Mouse (Mus musculus) liver, embryonic 13.5 days (tissue): Measurements from ENCODE around the gene Gm4881. TPM values are rescaled to one million over a fixed set of nuclear protein-coding genes. Genes with fewer than 3 reads are reported as not detected.
A peak's percentile ranks its signal among the peaks of the same experiment; 100 is the strongest.

Experiments
- ATAC-seq: fragments of 200-750 bp; cut with Nextera tagmentation; 2 replicates; pipeline ENCODE4 v1.8.0; 2017; ENCODE audit warnings: low read depth, mild to moderate bottlenecking, moderate number of reproducible peaks, moderate library complexity
- DNase-seq: peaks from one replicate; pipeline ENCODE4 v3.0.0; 2022
- H3K27ac ChIP-seq: fragments of 300-500 bp; sonication (generic); 2 replicates; pipeline ENCODE4 v1.5.1; 2015; ENCODE audit warnings: moderate library complexity, mild to moderate bottlenecking, inconsistent platforms
- H3K27me3 ChIP-seq: fragments of 300-500 bp; sonication (generic); 2 replicates; pipeline ENCODE4 v1.6.1; 2015; ENCODE audit warnings: mild to moderate bottlenecking, inconsistent platforms
- H3K36me3 ChIP-seq: fragments of 300-500 bp; sonication (generic); 2 replicates; pipeline ENCODE4 v1.6.1; 2015; ENCODE audit warnings: mild to moderate bottlenecking, inconsistent platforms
- H3K4me1 ChIP-seq: fragments of 300-500 bp; sonication (generic); replicated peaks from 2 replicates; pipeline ENCODE4 v1.6.1; 2015; ENCODE audit warnings: inconsistent platforms
- H3K4me2 ChIP-seq: fragments of 300-500 bp; sonication (generic); 2 replicates; pipeline ENCODE4 v1.6.1; 2015; ENCODE audit warnings: inconsistent platforms, mild to moderate bottlenecking, moderate library complexity
- H3K4me3 ChIP-seq: fragments of 300-500 bp; sonication (generic); replicated peaks from 2 replicates; pipeline ENCODE4 v1.5.1; 2015; ENCODE audit warnings: mild to moderate bottlenecking, inconsistent platforms
- H3K9ac ChIP-seq: fragments of 300-500 bp; sonication (generic); 2 replicates; pipeline ENCODE4 v1.6.1; 2015; ENCODE audit warnings: mild to moderate bottlenecking, inconsistent platforms
- H3K9me3 ChIP-seq: fragments of 300-500 bp; sonication (generic); replicated peaks from 2 replicates; pipeline ENCODE4 v1.6.1; 2016; ENCODE audit warnings: inconsistent platforms
- WGBS: fragments of 180-500 bp; shearing (Covaris S2); methylation state at CpG from one replicate; pipeline ENCODE4 v1.1.7; 2015; ENCODE audit not compliant: insufficient replicate concordance; 5-methylcytosine and 5-hydroxymethylcytosine counted together
- polyA plus RNA-seq: library from polyadenylated mRNA; unstranded; fragments of >200 nt; fragmentation: Nextera tagmentation; extraction: Ambion mirVana; gene quantifications from 2 replicates; pipeline ENCODE4 v1.2.1, GENCODE M21; 2015

Gm4881 gene
- polyA plus RNA-seq, 1 experiment from 2014 or later = not detected

DNA sequence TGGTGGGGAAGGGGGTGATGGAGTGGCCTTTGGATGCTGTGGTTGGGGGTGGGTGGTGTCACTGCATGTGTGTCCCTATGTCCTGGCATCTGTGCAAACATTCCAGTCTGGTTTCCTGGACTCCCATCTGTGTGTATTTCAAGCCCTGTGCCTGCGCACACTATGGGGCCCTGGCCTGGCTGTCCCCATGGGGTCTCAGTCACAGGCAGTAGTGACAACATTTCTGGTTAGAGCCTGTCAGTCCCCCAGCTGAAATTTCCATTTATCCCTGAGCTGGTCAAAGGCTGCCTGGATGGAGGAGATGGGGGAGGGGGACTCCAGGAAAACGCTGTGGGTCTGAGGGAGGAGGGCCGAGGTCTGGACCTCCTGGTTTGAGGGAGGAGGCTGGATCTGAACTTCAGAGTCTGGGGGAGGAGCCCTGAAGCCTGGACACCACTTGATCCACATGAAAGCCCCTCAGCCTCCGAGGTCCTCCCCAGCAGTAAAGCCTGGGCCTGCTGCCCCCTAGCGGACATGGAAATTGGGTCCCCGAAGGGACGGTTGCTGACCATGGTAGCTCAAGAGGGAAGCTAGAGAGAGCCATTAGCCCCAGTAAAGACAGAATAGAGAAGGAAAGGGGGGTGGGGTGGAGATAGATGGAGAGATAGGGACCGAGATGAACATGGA is 5.8 kb upstream of the Gm4881 start:
- no peaks in the 10 kb centered on the region for H3K4me1 ChIP-seq
- no peak overlapping the region for H3K4me2 ChIP-seq
- no peaks in the 10 kb centered on the region for H3K9me3 ChIP-seq
- 0 out of 2 replicates have a peak, but pooled peaks have one; percentile 23 for ATAC-seq
- WGBS = 3% methylated on average over 8 of the region's 8 CpGs
- H3K36me3 ChIP-seq = no peaks in the 10 kb centered on the region
- DNase-seq = peak; percentile 39
- H3K4me3 ChIP-seq = no peak overlapping the region
- H3K27me3 ChIP-seq = peaks cover 100% of the 10 kb centered on the region
- H3K9ac ChIP-seq = no peak overlapping the region
- H3K27ac ChIP-seq = no peak overlapping the region

GRCm38 (mm10) chr7:24948774-24949173 is 4.5 kb upstream of the Gm4881 start:
- DNase-seq (no peak), ATAC-seq (no peak)
- H3K9me3 ChIP-seq = no peaks in the 10 kb centered on the region
- H3K36me3 ChIP-seq = no peaks in the 10 kb centered on the region
- no peak overlapping the region for H3K27ac ChIP-seq
- no peak overlapping the region for H3K4me3 ChIP-seq
- H3K9ac ChIP-seq = no peak overlapping the region
- H3K4me2 ChIP-seq = no peak overlapping the region
- peaks cover 7% of the 10 kb centered on the region; the same call in 1 of the 2 replicates for H3K4me1 ChIP-seq
- 6% methylated on average over 29 of the region's 29 CpGs for WGBS
- peaks cover 100% of the 10 kb centered on the region for H3K27me3 ChIP-seq

- H3K4me3 ChIP-seq = no peak overlapping the region
- H3K36me3 ChIP-seq = no peaks in the 10 kb centered on the region
- H3K27me3 ChIP-seq = peaks cover 100% of the 10 kb centered on the region
- no peak overlapping the region for H3K4me2 ChIP-seq
- no peak overlapping the region for H3K27ac ChIP-seq
- WGBS = 3% methylated on average over 7 of the region's 7 CpGs
- no peaks in the 10 kb centered on the region for H3K9me3 ChIP-seq
- ATAC-seq (no peak), DNase-seq (no peak)
- H3K4me1 ChIP-seq = peaks cover 7% of the 10 kb centered on the region; the same call in 1 of the 2 replicates
- H3K9ac ChIP-seq = no peak overlapping the region
Observed at GRCm38 (mm10) chr7:24947316-24948048, 3.2 kb upstream of the Gm4881 start.

DNA sequence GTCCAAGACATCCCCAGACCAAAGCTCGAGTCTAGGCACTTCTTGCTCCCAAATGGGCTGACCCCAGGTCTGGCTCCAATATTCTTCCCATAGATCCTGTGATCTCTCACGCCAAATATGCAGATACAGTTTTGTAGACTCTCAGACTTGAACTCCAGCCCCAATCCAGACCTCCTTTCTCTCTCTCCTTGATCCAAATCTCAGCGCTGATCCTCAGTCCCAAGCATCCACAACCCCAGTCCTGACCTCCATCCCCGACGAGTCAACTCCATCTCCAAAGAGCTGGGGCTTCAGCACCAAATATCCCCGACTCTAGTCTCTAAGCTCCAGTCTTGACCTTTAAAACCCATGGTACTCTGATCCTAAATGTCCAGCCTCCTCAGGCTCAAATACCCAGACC is 653 bp downstream of the Gm4881 start:
- H3K4me2 ChIP-seq = no peak overlapping the region
- H3K9me3 ChIP-seq = no peaks in the 10 kb centered on the region
- WGBS = 7% methylated on average over 6 of the region's 6 CpGs
- no peak for DNase-seq
- H3K4me1 ChIP-seq = peaks cover 7% of the 10 kb centered on the region; the same call in 1 of the 2 replicates
- no peak overlapping the region; the same call in 1 of the 2 replicates for H3K4me3 ChIP-seq
- no peak overlapping the region for H3K9ac ChIP-seq
- H3K27me3 ChIP-seq = peaks cover 99% of the 10 kb centered on the region
- H3K27ac ChIP-seq = no peak overlapping the region
- no peaks in the 10 kb centered on the region for H3K36me3 ChIP-seq
- no peak for ATAC-seq

DNA sequence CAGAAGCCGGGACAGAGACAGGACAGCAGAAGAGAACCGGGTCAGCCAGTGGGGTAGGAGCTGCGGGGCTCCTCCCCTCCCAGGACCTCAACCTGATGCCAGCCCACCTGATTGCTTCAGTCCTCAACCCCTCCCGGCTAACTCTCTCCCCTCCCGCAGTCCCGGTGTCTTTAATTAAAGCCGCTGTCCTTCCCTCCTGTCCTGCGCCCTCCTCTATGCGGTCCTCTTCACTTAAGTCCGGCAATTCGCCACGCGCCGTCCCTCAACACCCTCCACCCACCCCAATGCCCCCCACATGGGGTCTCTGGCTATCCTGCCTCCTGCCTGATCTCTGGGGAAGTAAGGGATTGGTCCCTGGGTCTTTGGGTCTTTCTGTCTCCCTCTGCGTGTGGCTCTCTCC is 12.6 kb downstream of the Gm4881 start:
- H3K4me1 ChIP-seq = no peaks in the 10 kb centered on the region
- ATAC-seq (no peak), DNase-seq (no peak)
- no peak overlapping the region for H3K27ac ChIP-seq
- H3K9me3 ChIP-seq = no peaks in the 10 kb centered on the region
- H3K4me3 ChIP-seq = no peak overlapping the region
- no peak overlapping the region for H3K4me2 ChIP-seq
- peaks cover 84% of the 10 kb centered on the region for H3K27me3 ChIP-seq
- no peak overlapping the region for H3K9ac ChIP-seq
- 3% methylated on average over 15 of the region's 15 CpGs for WGBS
- H3K36me3 ChIP-seq = peaks cover 8% of the 10 kb centered on the region

GRCm38 (mm10) chr7:24930475-24930874 is 13.8 kb downstream of the Gm4881 start:
- ATAC-seq (no peak), DNase-seq (no peak)
- Histone ChIP-seq H3K27me3 (peaks cover 72% of the 10 kb centered on the region), H3K36me3 (peaks cover 20% of the 10 kb centered on the region), H3K27ac (no peak overlapping the region), H3K4me3 (no peak overlapping the region), H3K9me3 (no peaks in the 10 kb centered on the region), H3K4me1 (no peaks in the 10 kb centered on the region), H3K4me2 (no peak overlapping the region), H3K9ac (no peak overlapping the region)
- WGBS = 44% methylated on average over 6 of the region's 6 CpGs

- H3K9ac ChIP-seq = no peak overlapping the region
- H3K4me1 ChIP-seq = no peaks in the 10 kb centered on the region
- H3K27ac ChIP-seq = no peak overlapping the region
- H3K36me3 ChIP-seq = peaks cover 82% of the 10 kb centered on the region
- no peak for DNase-seq
- ATAC-seq = no peak
- WGBS = 79% methylated on average over 9 of the region's 9 CpGs
- H3K27me3 ChIP-seq = no peaks in the 10 kb centered on the region
- H3K4me2 ChIP-seq = no peak overlapping the region
- H3K9me3 ChIP-seq = no peaks in the 10 kb centered on the region
- no peak overlapping the region for H3K4me3 ChIP-seq
Observed at GRCm38 (mm10) chr7:24919728-24920127, 24.6 kb downstream of the Gm4881 start.

- H3K27me3 ChIP-seq = no peaks in the 10 kb centered on the region
- DNase-seq = no peak
- H3K4me2 ChIP-seq = no peak overlapping the region
- H3K36me3 ChIP-seq = peaks cover 73% of the 10 kb centered on the region
- peak; percentile 45; the same call in 1 of the 2 replicates for ATAC-seq
- H3K9me3 ChIP-seq = no peaks in the 10 kb centered on the region
- no peak overlapping the region for H3K27ac ChIP-seq
- no peak overlapping the region for H3K4me3 ChIP-seq
- 81% methylated on average over 20 of the region's 20 CpGs for WGBS
- no peak overlapping the region for H3K9ac ChIP-seq
- H3K4me1 ChIP-seq = no peaks in the 10 kb centered on the region
Observed at GRCm38 (mm10) chr7:24918763-24919323, 25.5 kb downstream of the Gm4881 start.

GRCm38 (mm10) chr7:24912480-24912879 is 31.8 kb downstream of the Gm4881 start:
- ATAC-seq = no peak
- DNase-seq = no peak
- Histone ChIP-seq H3K27ac (no peak overlapping the region), H3K4me1 (peaks cover 4% of the 10 kb centered on the region), H3K4me3 (no peak overlapping the region), H3K27me3 (no peaks in the 10 kb centered on the region), H3K4me2 (no peak overlapping the region), H3K36me3 (peaks cover 66% of the 10 kb centered on the region), H3K9ac (no peak overlapping the region), H3K9me3 (no peaks in the 10 kb centered on the region)
- WGBS = 89% methylated on average over 14 of the region's 14 CpGs

DNA sequence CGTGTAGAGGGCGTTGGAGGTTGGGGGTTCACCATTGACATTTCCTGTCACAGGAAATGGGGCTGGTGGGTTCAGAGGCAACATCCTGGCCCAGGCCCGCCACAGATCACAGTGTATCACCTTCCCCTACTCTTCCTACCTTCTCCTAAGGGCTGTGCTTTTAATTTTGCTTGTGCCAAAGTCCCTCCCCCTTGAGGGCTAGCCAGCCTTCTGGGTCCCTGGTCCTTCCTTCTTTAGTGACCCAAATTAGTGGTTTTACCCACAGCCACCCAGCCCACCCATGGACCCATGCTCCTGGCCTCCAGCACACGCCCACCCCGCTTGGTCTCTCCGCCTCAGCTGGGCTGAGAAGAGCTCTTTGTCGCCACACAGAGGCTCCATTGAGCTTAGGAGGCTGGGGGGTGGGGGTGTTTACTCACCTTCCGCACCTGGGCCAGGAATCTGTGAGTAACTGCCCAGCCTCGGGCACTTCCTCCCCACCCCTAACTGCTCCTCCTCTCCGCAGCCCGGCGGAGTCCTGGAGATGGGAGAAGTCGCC is 37.0 kb downstream of the Gm4881 start:
- Histone ChIP-seq H3K9ac (peak overlapping the region; percentile 89), H3K9me3 (no peaks in the 10 kb centered on the region), H3K27ac (peak overlapping the region; percentile 44; the same call in 1 of the 2 replicates), H3K4me1 (peaks cover 51% of the 10 kb centered on the region), H3K4me2 (peak overlapping the region; percentile 93), H3K27me3 (no peaks in the 10 kb centered on the region), H3K4me3 (no peak overlapping the region), H3K36me3 (peaks cover 49% of the 10 kb centered on the region)
- WGBS = 45% methylated on average over 13 of the region's 13 CpGs
- ATAC-seq = no peak
- no peak for DNase-seq

- DNase-seq (no peak), ATAC-seq (no peak)
- H3K27ac ChIP-seq = peak overlapping the region; percentile 44; the same call in 1 of the 2 replicates
- peaks cover 58% of the 10 kb centered on the region for H3K4me1 ChIP-seq
- H3K36me3 ChIP-seq = peaks cover 42% of the 10 kb centered on the region
- H3K4me3 ChIP-seq = 0 out of 2 replicates have a peak overlapping the region, but pooled peaks have one; percentile 2
- no peaks in the 10 kb centered on the region for H3K9me3 ChIP-seq
- peak overlapping the region; percentile 89 for H3K9ac ChIP-seq
- no peaks in the 10 kb centered on the region for H3K27me3 ChIP-seq
- H3K4me2 ChIP-seq = peak overlapping the region; percentile 93
- 23% methylated on average over 6 of the region's 6 CpGs for WGBS
Observed at GRCm38 (mm10) chr7:24906551-24906950, 37.7 kb downstream of the Gm4881 start.
